Mouse (Mus musculus) liver, embryonic 16.5 days (tissue): ENCODE data around the gene Spata25. TPM values are rescaled to one million over a fixed set of nuclear protein-coding genes. Genes with fewer than 3 reads are reported as not detected.
A peak's percentile ranks its signal among the peaks of the same experiment; 100 is the strongest.

ENCODE experiments used
- ATAC-seq: fragments of 200-750 bp; cut with Nextera tagmentation; 2 replicates; pipeline ENCODE4 v1.8.0; 2017; ENCODE audit warnings: low read depth, mild to moderate bottlenecking, moderate number of reproducible peaks, moderate library complexity
- H3K27ac ChIP-seq: fragments of 300-500 bp; sonication (generic); 2 replicates; pipeline ENCODE4 v1.5.1; 2014; ENCODE audit warnings: mild to moderate bottlenecking, low read length
- H3K27me3 ChIP-seq: fragments of 300-500 bp; sonication (generic); 2 replicates; pipeline ENCODE4 v1.6.1; 2014; ENCODE audit warnings: low read depth, low read length, mixed read lengths; ENCODE audit not compliant: control insufficient read depth, insufficient read depth
- H3K36me3 ChIP-seq: fragments of 300-500 bp; sonication (generic); 2 replicates; pipeline ENCODE4 v1.6.1; 2014; ENCODE audit warnings: mild to moderate bottlenecking; ENCODE audit not compliant: control insufficient read depth, insufficient read depth
- H3K4me1 ChIP-seq: fragments of 300-500 bp; sonication (generic); 2 replicates; pipeline ENCODE4 v1.6.1; 2014; ENCODE audit warnings: low read depth, low read length, mixed read lengths; ENCODE audit not compliant: control insufficient read depth
- H3K4me2 ChIP-seq: fragments of 300-500 bp; sonication (generic); 2 replicates; pipeline ENCODE4 v1.6.1; 2014; ENCODE audit warnings: low read depth, low read length, mixed read lengths
- H3K4me3 ChIP-seq: fragments of 300-500 bp; sonication (generic); 2 replicates; pipeline ENCODE4 v1.5.1; 2014; ENCODE audit warnings: low read depth, mild to moderate bottlenecking, low read length
- H3K9ac ChIP-seq: fragments of 300-500 bp; sonication (generic); 2 replicates; pipeline ENCODE4 v1.6.1; 2014; ENCODE audit warnings: low read depth, low read length
- H3K9me3 ChIP-seq: fragments of 300-500 bp; sonication (generic); replicated peaks from 2 replicates; pipeline ENCODE4 v1.6.1; 2016; ENCODE audit warnings: low read length; ENCODE audit not compliant: control insufficient read depth
- WGBS: fragments of 180-500 bp; shearing (Covaris S2); extraction: QIAGEN DNeasy Blood & Tissue Kit; methylation state at CpG from one replicate; pipeline ENCODE4 v1.1.7; 2014; ENCODE audit not compliant: insufficient replicate concordance; 5-methylcytosine and 5-hydroxymethylcytosine counted together
- polyA plus RNA-seq: library from polyadenylated mRNA; unstranded; fragments of >200 nt; fragmentation: Nextera tagmentation; extraction: Ambion mirVana; gene quantifications from 2 replicates; pipeline ENCODE4 v1.2.1, GENCODE M21; 2015

Spata25 gene
- polyA plus RNA-seq, 1 experiment from 2014 or later, result not detected

DNA sequence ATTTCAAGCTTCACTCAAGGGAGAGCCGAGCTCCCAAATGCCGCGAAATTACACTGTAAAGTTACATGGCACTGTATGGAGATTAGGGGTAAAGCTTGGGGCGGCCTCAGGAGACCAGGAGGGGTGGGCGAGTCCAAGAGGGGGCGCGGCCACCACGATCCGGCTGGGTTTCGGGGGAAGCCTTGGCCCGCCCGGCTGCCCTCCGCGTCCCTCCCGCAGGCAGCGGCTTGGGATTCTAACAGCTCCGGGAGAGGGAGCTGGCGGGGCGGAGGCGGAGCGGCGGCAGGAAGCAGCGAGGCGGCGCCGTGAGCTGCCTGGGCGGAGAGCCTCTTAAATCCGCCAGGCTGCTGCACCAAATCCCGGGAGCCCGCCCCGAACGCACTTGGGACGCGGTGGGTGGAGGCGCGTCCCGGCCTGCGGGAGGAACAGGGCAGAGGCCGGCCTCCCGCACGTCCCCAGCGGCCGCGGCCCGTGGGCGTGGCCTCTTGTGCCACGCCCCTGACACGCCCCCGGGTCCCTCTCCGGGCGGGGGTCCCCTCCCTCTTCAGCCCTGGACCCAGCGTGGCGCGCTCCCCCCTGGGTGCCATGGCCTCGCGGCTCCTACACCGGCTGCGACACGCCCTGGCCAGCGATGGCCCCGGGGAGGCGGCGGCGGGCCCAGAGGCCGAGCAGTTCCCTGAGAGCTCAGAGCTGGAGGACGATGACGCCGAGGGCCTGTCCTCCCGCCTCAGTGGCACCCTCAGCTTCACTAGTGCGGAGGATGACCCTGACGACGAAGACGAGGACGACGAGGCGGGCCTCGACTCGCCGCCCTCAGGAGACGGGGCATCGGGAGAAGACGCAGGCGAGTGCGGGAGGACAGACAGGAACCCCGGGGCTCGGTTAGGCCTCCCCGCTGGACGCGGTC, 42.6 kb downstream of the Spata25 start, which contains the start of gene Snx21:
Gene Snx21 (plus strand): TSS at position 343 of the 907 bp plus-strand sequence.
- peak; percentile 90 for ATAC-seq
- Histone ChIP-seq H3K27ac (peak within 1 kb of the TSS; percentile 88), H3K4me2 (peak within 1 kb of the TSS; percentile 98), H3K4me1 (peaks cover 35% of the 10 kb centered on the region), H3K4me3 (peak within 1 kb of the TSS; percentile 71), H3K9ac (peak within 1 kb of the TSS; percentile 77), H3K27me3 (no peaks in the 10 kb centered on the region), H3K36me3 (0 out of 2 replicates have a peak, but pooled peaks cover 4% of the 10 kb centered on the region), H3K9me3 (no peaks in the 10 kb centered on the region)
- WGBS, result under 1% methylated on average over 85 of the region's 89 CpGs

GRCm38 (mm10) chr2:164784869-164785420, 43.4 kb downstream of the Spata25 start:
- no peaks in the 10 kb centered on the region for H3K9me3 ChIP-seq
- peak overlapping the region; percentile 98 for H3K4me2 ChIP-seq
- peak overlapping the region; percentile 71 for H3K4me3 ChIP-seq
- peak overlapping the region; percentile 77 for H3K9ac ChIP-seq
- H3K4me1 ChIP-seq, result peaks cover 32% of the 10 kb centered on the region
- ATAC-seq, result no peak
- no peaks in the 10 kb centered on the region; the same call in 1 of the 2 replicates for H3K27me3 ChIP-seq
- H3K27ac ChIP-seq, result peak overlapping the region; percentile 88
- 0 out of 2 replicates have a peak, but pooled peaks cover 4% of the 10 kb centered on the region for H3K36me3 ChIP-seq
- 3% methylated on average over 7 of the region's 7 CpGs for WGBS

DNA sequence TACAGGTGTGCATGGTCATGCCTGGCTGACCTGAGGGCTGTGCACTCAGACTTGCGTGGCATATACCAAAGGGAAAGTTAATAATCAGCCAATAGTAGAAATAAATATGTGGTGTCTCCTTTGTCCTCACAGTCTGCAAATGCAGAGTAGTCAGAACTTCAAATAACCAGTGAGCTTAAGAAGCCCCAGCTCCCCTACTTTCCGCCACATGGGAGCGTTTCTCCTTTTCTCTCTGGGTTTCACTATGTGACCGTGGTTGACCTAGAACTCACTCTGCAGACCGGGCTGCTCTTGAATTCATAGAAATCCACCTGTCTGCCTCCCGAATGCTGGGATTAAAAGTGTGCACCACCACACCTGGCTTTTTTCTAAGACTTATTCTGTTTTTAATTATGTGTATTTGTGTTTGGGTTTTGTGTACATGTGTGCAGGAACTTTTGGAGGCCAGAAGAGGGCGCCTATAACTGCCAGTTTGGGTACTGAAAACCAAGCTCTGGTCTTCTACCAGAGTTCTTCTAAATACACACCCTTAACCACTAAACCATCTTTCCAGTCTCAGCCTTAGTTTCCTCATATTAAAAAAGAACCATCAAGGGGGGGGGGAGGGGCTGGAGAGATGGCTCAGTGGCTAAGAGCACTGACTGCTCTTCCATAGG, 44.3 kb downstream of the Spata25 start:
- Histone ChIP-seq H3K9me3 (no peaks in the 10 kb centered on the region), H3K9ac (no peak overlapping the region), H3K36me3 (no peaks in the 10 kb centered on the region), H3K4me1 (peaks cover 32% of the 10 kb centered on the region), H3K27me3 (peaks cover 4% of the 10 kb centered on the region), H3K27ac (no peak overlapping the region), H3K4me2 (no peak overlapping the region), H3K4me3 (no peak overlapping the region)
- WGBS, result 62% methylated on average over 7 of the region's 7 CpGs
- no peak for ATAC-seq

DNA sequence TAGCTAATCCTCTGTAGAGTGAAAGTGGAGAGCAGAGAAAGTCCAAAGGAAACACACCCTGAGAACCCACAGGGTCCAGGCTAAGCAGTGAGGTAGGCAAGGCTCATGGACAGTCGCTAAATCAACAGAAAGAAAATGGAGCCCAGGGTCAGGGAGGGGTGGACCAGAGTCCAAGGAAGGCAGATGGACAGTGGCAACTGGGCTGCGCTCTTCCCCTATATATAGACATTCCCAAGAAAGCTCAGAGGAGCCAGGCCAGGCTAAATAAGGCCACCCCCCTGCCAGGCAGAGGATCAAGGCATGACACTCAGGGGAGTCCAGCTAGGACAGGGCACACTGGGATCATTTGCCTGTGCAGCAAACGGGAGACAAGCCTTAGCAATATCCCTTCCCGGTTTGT, 46.5 kb downstream of the Spata25 start:
- no peak overlapping the region for H3K4me3 ChIP-seq
- peaks cover 19% of the 10 kb centered on the region for H3K4me1 ChIP-seq
- no peaks in the 10 kb centered on the region for H3K36me3 ChIP-seq
- H3K27me3 ChIP-seq, result peaks cover 4% of the 10 kb centered on the region
- no peak overlapping the region for H3K27ac ChIP-seq
- H3K4me2 ChIP-seq, result no peak overlapping the region
- no peak for ATAC-seq
- H3K9me3 ChIP-seq, result no peaks in the 10 kb centered on the region
- no peak overlapping the region for H3K9ac ChIP-seq
- WGBS, result 61% methylated on average over 4 of the region's 4 CpGs

DNA sequence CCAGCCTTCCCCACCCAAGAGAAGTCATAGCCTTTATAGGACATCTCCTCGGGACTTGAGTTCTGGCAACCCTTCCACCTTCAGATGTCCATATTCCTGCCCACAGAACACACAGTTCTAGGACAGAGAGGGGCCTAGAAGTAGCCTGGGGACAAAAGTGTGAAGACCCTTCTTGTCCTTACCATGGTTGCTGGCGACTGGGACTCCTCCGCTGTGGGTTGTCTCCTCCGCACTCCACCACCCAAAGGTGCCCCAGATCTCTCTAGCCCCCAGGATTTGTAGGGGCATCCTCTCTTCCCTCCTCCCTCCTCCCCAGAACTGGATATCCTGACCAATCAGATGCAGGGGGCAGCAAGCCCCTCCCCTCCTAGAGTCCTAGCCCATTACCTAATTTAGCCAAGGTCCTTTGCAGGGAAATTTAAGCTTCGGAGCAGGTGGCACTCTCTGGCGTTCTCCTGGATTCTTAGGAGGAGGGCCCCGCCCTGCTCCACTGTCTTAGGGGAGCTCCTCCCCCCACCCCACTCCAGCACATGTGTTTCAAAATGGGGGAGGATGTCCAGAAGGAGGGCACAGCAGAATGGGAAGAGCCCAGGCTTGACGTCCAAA, 48.8 kb downstream of the Spata25 start, which contains the start of gene Tnnc2:
Gene Tnnc2 (minus strand): TSS at position 487 of the 606 bp plus-strand sequence.
- Histone ChIP-seq H3K4me2 (no peak within 1 kb of the TSS), H3K27ac (no peak within 1 kb of the TSS), H3K27me3 (peaks cover 11% of the 10 kb centered on the region), H3K9ac (no peak within 1 kb of the TSS), H3K4me1 (peaks cover under 1% of the 10 kb centered on the region), H3K36me3 (no peaks in the 10 kb centered on the region), H3K4me3 (no peak within 1 kb of the TSS), H3K9me3 (no peaks in the 10 kb centered on the region)
- WGBS, result 65% methylated on average over 8 of the region's 8 CpGs
- no peak for ATAC-seq

- Histone ChIP-seq H3K9me3 (no peaks in the 10 kb centered on the region), H3K27me3 (peaks cover 11% of the 10 kb centered on the region), H3K36me3 (no peaks in the 10 kb centered on the region), H3K4me3 (no peak overlapping the region), H3K9ac (no peak overlapping the region), H3K27ac (no peak overlapping the region), H3K4me2 (no peak overlapping the region), H3K4me1 (peaks cover 5% of the 10 kb centered on the region)
- no peak for ATAC-seq
- WGBS, result 67% methylated on average over 7 of the region's 7 CpGs
Measured at GRCm38 (mm10) chr2:164778809-164779208, 49.5 kb downstream of the Spata25 start.

DNA sequence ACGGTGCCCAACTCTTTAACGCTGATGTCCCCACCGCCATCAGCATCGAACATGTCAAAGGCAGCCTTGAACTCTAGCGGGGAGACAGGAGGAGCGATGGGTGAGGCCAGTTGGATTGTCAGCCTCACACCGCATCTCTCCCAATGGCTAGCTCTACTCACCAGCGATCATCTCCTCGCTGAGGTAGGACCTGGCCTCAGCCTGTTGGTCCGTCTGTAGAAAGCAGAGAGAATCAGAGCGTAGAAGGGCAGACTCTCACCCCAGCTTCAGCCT, 50.4 kb downstream of the Spata25 start:
- no peak overlapping the region for H3K4me2 ChIP-seq
- no peak overlapping the region for H3K4me3 ChIP-seq
- H3K4me1 ChIP-seq, result peaks cover 13% of the 10 kb centered on the region
- H3K9ac ChIP-seq, result no peak overlapping the region
- no peak for ATAC-seq
- WGBS, result 83% methylated on average over 11 of the region's 11 CpGs
- H3K36me3 ChIP-seq, result peaks cover 3% of the 10 kb centered on the region
- no peaks in the 10 kb centered on the region for H3K9me3 ChIP-seq
- H3K27me3 ChIP-seq, result peaks cover 11% of the 10 kb centered on the region
- H3K27ac ChIP-seq, result no peak overlapping the region

GRCm38 (mm10) chr2:164777246-164778014, 50.9 kb downstream of the Spata25 start:
- H3K4me2 ChIP-seq, result no peak overlapping the region
- H3K27me3 ChIP-seq, result peaks cover 11% of the 10 kb centered on the region
- H3K4me1 ChIP-seq, result peaks cover 17% of the 10 kb centered on the region
- ATAC-seq, result no peak
- no peaks in the 10 kb centered on the region for H3K9me3 ChIP-seq
- peaks cover 8% of the 10 kb centered on the region for H3K36me3 ChIP-seq
- no peak overlapping the region for H3K27ac ChIP-seq
- WGBS, result 77% methylated on average over 30 of the region's 30 CpGs
- no peak overlapping the region for H3K9ac ChIP-seq
- no peak overlapping the region for H3K4me3 ChIP-seq
